Mouse (Mus musculus) heart, postnatal 0 days (tissue): ENCODE measurements at regions not wholly inside any gene's neighbourhood (a gene's known extent, or its start where the extent isn't known, plus 50 kb on each side); places are given as distances from the start of the nearest gene placed in this dataset.

ENCODE experiments used
- CTCF ChIP-seq: IDR thresholded peaks from 2 replicates; pipeline ENCODE4 v1.5.1; 2016; ENCODE audit warnings: antibody characterized with exemption, control low read depth, low read depth
- EP300 ChIP-seq: IDR thresholded peaks from 2 replicates; pipeline ENCODE4 v1.6.1; 2016; ENCODE audit warnings: antibody characterized with exemption, low read depth

GRCm38 (mm10) chr13:59360026-59360425 is 225.0 kb downstream of the Agtpbp1 start:
- TF ChIP-seq CTCF (no peak), EP300 (no peak)
